7 mouse cellular contexts compared by ENCODE assay signal in genomic region chr1:136137071-136137531, GRCm38 (mm10). TPM values are rescaled to one million over a fixed set of nuclear protein-coding genes. Genes with fewer than 3 reads are reported as not detected.
A peak's percentile ranks its signal among the peaks of the same experiment; 100 is the strongest.
DNase-seq lines count a peak whose midpoint lies in the region; ATAC-seq and TF ChIP-seq lines count a peak whose summit lies in the region.

No protein-coding gene starts in this region.

- no peaks in the 10 kb centered on the region for H3K9me3 ChIP-seq in forebrain, embryonic 15.5 days
- no peaks in the 10 kb centered on the region for H3K9me3 ChIP-seq in liver, embryonic 13.5 days (replicated peaks)
- no peaks in the 10 kb centered on the region for H3K9me3 ChIP-seq in stomach, postnatal 0 days (ENCODE audit: control insufficient read depth, low read length)

- H3K27ac ChIP-seq in forebrain, embryonic 15.5 days (replicated peaks), result peak overlapping the region; percentile 58
- peak overlapping the region; percentile 69 for H3K27ac ChIP-seq in liver, embryonic 13.5 days
- peak overlapping the region; percentile 70 for H3K27ac ChIP-seq in stomach, postnatal 0 days (replicated peaks)

- peaks cover 89% of the 10 kb centered on the region for H3K4me1 ChIP-seq in forebrain, embryonic 15.5 days
- H3K4me1 ChIP-seq in liver, embryonic 13.5 days (replicated peaks), result peaks cover 99% of the 10 kb centered on the region
- H3K4me1 ChIP-seq in stomach, postnatal 0 days (replicated peaks; ENCODE audit: control insufficient read depth, insufficient read depth), result peaks cover 11% of the 10 kb centered on the region

- H3K4me2 ChIP-seq in forebrain, embryonic 15.5 days (replicated peaks), result peak overlapping the region; percentile 73
- H3K4me2 ChIP-seq in liver, embryonic 13.5 days, result no peak overlapping the region
- H3K4me2 ChIP-seq in stomach, postnatal 0 days (replicated peaks; ENCODE audit: low read depth), result no peak overlapping the region

- TF ChIP-seq CTCF in stomach, postnatal 0 days (IDR thresholded peaks at IDR 0.05; ENCODE audit: low read depth), result no peak

- 0 out of 2 replicates have a peak overlapping the region, but pooled peaks have one; percentile 11 for H3K4me3 ChIP-seq in forebrain, embryonic 15.5 days
- no peak overlapping the region for H3K4me3 ChIP-seq in liver, embryonic 13.5 days (replicated peaks)
- H3K4me3 ChIP-seq in stomach, postnatal 0 days (ENCODE audit: low read depth, low read length), result no peak overlapping the region

- DNase-seq in lung, postnatal 36 days, result peak; percentile 42
- no peak for DNase-seq in lung, postnatal 25 days (ENCODE audit: low spot score)
- no peak for DNase-seq in liver, embryonic 13.5 days
- no peak for DNase-seq in stomach, postnatal 0 days (ENCODE audit: low spot score)
- DNase-seq in spleen, postnatal 4 days (ENCODE audit: low spot score in 2 of 2), result no peak

- H3K27me3 ChIP-seq in forebrain, embryonic 15.5 days, result no peaks in the 10 kb centered on the region
- H3K27me3 ChIP-seq in liver, embryonic 13.5 days, result no peaks in the 10 kb centered on the region
- H3K27me3 ChIP-seq in stomach, postnatal 0 days (ENCODE audit: control insufficient read depth, insufficient read depth, low read length), result no peaks in the 10 kb centered on the region

- TF ChIP-seq EP300 in stomach, postnatal 0 days (optimal IDR thresholded peaks at IDR 0.05), result no peak

- 37% methylated on average over 7 of the region's 7 CpGs for WGBS in forebrain, embryonic 15.5 days
- WGBS in liver, embryonic 13.5 days (ENCODE audit: insufficient replicate concordance), result 56% methylated on average over 7 of the region's 7 CpGs
- WGBS in stomach, postnatal 0 days, result 43% methylated on average over 7 of the region's 7 CpGs

- H3K36me3 ChIP-seq in forebrain, embryonic 15.5 days, result no peaks in the 10 kb centered on the region
- no peaks in the 10 kb centered on the region for H3K36me3 ChIP-seq in liver, embryonic 13.5 days
- no peaks in the 10 kb centered on the region for H3K36me3 ChIP-seq in stomach, postnatal 0 days (ENCODE audit: control insufficient read depth, insufficient read depth, low read length)

- H3K9ac ChIP-seq in forebrain, embryonic 15.5 days (replicated peaks), result no peak overlapping the region
- no peak overlapping the region for H3K9ac ChIP-seq in liver, embryonic 13.5 days
- no peak overlapping the region for H3K9ac ChIP-seq in stomach, postnatal 0 days (ENCODE audit: low read length)

- no peak for ATAC-seq in forebrain, embryonic 15.5 days (replicated peaks)
- no peak for ATAC-seq in liver, embryonic 13.5 days (ENCODE audit: low read depth)
- ATAC-seq in stomach, postnatal 0 days (ENCODE audit: low FRiP score, low TSS enrichment), result peak; percentile 40
- ATAC-seq in activated CD4-positive, CD25-positive, alpha-beta regulatory T cell, adult 4 months, result no peak

RNA-seq across cellular contexts. Expression of gene Kif21b, which starts 5.9 kb away (rescaled TPM):
- 71.9 and 75.0 TPM in 2 replicates for polyA plus RNA-seq in forebrain, embryonic 15.5 days (2015; fragmentation: Nextera tagmentation; extraction: Ambion mirVana)
- 1.1 and 1.2 TPM in 2 replicates for polyA plus RNA-seq in liver, embryonic 13.5 days (2015; fragmentation: Nextera tagmentation; extraction: Ambion mirVana)
- polyA plus RNA-seq in stomach, postnatal 0 days (2015; fragmentation: Nextera tagmentation; extraction: Ambion mirVana), result 0.29 and 0.36 TPM in 2 replicates
- 10 to 100 TPM; 26.6 to 31.2 TPM for polyA plus RNA-seq in activated CD4-positive, CD25-positive, alpha-beta regulatory T cell, adult 4 months (2017; shearing (Covaris generic))

Comparison
In these comparisons a context has a peak if more than half of its experiments do, and no peak if none do; other contexts are left out.
1. RNA of gene Kif21b, which starts 5.9 kb away (polyA plus RNA-seq): 71.9 to 75.0 TPM in forebrain, embryonic 15.5 days and 26.6 to 31.2 TPM in activated CD4-positive, CD25-positive, alpha-beta regulatory T cell, adult 4 months; 1.1 to 1.2 TPM in liver, embryonic 13.5 days and 0.29 to 0.36 TPM in stomach, postnatal 0 days; every median in the first group is over 10 times any median in the second.
2. Peak in every context shown above with its lines, with median percentiles within 50 percentile points of each other: H3K27ac ChIP-seq.